Mouse (Mus musculus): Measurements from ENCODE around the gene Tmtc4. TPM values are rescaled to one million over a fixed set of nuclear protein-coding genes. Genes with fewer than 3 reads are reported as not detected.

Gene Tmtc4
- polyA plus RNA-seq, 1 experiment from 2014 or later, result 28.5 TPM

DNA sequence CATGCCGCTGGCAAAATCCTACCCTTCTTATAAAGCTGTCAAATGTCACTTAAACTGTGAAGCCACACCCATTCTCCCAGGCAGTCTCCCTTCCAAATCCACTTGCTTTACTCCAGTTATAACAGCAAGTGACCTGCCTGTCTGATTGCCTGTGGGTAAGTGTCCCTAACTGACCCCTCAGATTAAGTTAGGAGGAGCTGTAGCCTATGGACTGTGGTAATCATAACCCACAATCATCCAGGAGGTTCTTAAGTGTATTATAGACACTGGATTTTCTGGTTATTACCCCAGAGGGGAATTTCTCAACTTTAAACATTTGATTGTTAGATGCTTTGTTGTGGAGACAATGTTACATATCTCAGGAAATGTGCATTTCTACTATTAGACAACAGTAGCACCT is 31.3 kb downstream of the Tmtc4 start:
- 96% methylated on average over 1 of the region's 1 CpGs for WGBS
- peaks cover 31% of the 10 kb centered on the region for H3K36me3 ChIP-seq
- no peaks in the 10 kb centered on the region for H3K9me3 ChIP-seq
- no peaks in the 10 kb centered on the region for H3K4me1 ChIP-seq (replicated peaks)
- H3K4me3 ChIP-seq, result no peak overlapping the region
- no peak overlapping the region for H3K27ac ChIP-seq
- H3K27me3 ChIP-seq (ENCODE audit: insufficient read depth, poor library complexity, severe bottlenecking), result no peaks in the 10 kb centered on the region
- DNase-seq (ENCODE audit: low spot score), result no peak

DNA sequence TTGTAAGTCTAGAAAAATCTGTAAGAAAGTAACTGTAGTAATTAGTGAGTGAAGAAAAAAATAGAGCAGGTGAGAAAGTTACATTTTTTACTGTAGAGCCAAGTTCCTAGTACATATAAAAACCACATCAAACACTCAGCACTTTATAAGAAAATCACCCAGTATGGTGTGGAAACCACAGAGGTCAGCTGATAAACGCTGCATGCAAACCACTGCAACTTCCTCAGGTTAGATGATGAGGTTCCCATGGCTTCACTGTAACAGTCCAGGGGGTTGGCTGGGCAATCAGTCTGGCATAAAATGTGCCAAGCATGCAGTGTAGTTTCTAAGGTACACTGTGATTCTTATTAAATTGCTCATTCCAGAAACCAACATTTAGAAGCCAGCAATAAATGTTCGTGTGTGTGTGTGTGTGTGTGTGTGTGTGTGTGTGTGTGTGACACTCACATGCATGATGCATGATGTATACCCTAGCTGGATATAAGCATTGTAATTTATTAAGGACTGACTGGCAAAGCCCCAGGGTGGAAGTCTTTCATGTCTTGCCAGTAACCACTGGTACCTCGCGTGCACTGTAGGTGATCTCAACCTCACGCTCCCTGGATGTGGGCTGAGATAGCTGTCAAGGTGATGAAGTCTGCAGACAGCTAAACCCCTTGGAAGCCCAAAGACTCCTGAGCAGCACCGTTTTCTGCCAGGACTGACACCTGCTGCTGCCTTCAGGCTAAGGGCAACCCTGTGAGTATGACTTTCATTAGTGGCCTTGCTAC is 32.0 kb downstream of the Tmtc4 start:
- peaks cover 38% of the 10 kb centered on the region for H3K36me3 ChIP-seq
- no peaks in the 10 kb centered on the region for H3K4me1 ChIP-seq (replicated peaks)
- no peak overlapping the region for H3K4me3 ChIP-seq
- no peak overlapping the region for H3K27ac ChIP-seq
- H3K9me3 ChIP-seq, result no peaks in the 10 kb centered on the region
- H3K27me3 ChIP-seq (ENCODE audit: insufficient read depth, poor library complexity, severe bottlenecking), result no peaks in the 10 kb centered on the region
- 90% methylated on average over 6 of the region's 6 CpGs for WGBS
- DNase-seq (ENCODE audit: low spot score), result no peak

DNA sequence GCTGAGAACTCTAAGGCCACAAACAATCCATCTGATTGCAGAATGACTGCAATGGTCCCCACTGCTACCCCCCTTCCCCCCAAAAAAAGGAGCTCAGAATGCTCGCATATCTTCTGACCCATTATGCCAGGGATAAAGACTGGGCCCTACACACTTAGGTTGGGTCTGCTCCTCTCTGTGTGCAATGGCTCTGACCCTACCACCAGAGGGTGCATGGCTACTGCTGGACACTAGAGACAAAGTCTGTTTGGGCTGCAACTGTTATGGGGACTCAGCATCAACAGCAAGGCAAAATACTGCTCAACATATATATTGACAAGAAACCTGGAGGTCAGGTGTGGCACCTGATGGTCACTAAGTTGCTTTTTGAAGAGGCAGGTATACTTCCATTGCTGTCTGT is 32.9 kb downstream of the Tmtc4 start:
- Histone ChIP-seq H3K4me1 (replicated peaks) (no peaks in the 10 kb centered on the region), H3K9me3 (no peaks in the 10 kb centered on the region), H3K4me3 (no peak overlapping the region), H3K36me3 (peaks cover 44% of the 10 kb centered on the region), H3K27ac (no peak overlapping the region), H3K27me3 (ENCODE audit: insufficient read depth, poor library complexity, severe bottlenecking) (no peaks in the 10 kb centered on the region)
- 95% methylated on average over 1 of the region's 1 CpGs for WGBS
- DNase-seq (ENCODE audit: low spot score), result no peak

DNA sequence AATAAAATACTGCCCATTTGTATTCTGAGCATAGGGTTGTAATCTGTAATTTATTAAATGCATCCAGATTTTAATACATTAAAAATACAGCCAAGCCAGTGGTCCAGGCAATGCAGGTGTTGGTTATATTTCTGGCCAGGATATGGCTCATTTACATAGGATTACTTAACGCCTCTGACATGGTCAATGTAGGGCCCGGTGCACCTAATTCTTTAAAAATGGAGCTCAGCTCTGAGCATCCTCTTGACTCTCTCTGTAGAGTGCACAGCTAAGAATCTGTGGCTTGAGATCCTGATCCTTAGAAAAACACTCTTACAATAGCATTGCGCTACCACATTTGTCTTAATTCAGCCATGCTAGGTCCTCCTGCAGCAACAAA is 40.4 kb downstream of the Tmtc4 start:
- no peaks in the 10 kb centered on the region for H3K27me3 ChIP-seq (ENCODE audit: insufficient read depth, poor library complexity, severe bottlenecking)
- no peak overlapping the region for H3K27ac ChIP-seq
- H3K4me3 ChIP-seq, result no peak overlapping the region
- peaks cover 74% of the 10 kb centered on the region for H3K36me3 ChIP-seq
- no peaks in the 10 kb centered on the region for H3K9me3 ChIP-seq
- no peaks in the 10 kb centered on the region for H3K4me1 ChIP-seq (replicated peaks)
- 96% methylated on average over 3 of the region's 3 CpGs for WGBS
- DNase-seq (ENCODE audit: low spot score), result no peak

DNA sequence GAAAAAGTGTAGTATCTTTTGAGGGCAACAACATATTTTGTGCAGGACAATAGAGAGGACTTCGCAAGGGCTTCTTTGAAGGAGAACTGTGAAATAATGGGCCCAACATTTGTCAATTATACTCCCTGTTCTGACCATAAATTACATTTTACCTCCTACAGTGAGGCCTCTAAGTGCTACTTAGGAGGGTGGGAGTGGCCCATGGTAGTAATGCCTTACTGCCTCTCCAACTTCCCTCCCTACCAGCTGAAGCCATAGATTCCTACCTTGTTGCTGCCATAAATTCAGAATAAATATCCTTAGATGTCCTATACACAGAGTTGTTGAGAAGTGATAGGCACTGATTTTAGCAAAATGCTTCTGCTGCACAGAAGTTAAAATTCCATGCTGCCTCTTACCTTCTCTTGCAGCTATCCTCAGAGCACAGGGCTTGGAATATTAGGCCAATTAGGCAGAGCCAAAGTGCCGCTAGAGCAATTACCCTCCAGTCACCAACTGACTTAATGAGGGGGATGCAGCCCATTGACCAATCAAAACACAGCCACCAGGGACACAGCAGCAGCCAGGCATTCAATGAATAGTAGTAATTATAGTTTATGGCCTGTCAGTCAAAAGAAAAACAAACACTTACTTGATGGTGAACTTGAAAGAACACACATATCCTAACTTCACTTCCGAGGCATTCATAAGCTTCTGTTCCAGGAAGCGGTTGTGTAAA is 40.9 kb downstream of the Tmtc4 start:
- WGBS, result 82% methylated on average over 4 of the region's 4 CpGs
- peaks cover 73% of the 10 kb centered on the region for H3K36me3 ChIP-seq
- no peaks in the 10 kb centered on the region for H3K27me3 ChIP-seq (ENCODE audit: insufficient read depth, poor library complexity, severe bottlenecking)
- no peak overlapping the region for H3K27ac ChIP-seq
- no peak overlapping the region for H3K4me3 ChIP-seq
- no peak for DNase-seq (ENCODE audit: low spot score)
- no peaks in the 10 kb centered on the region for H3K4me1 ChIP-seq (replicated peaks)
- no peaks in the 10 kb centered on the region for H3K9me3 ChIP-seq

DNA sequence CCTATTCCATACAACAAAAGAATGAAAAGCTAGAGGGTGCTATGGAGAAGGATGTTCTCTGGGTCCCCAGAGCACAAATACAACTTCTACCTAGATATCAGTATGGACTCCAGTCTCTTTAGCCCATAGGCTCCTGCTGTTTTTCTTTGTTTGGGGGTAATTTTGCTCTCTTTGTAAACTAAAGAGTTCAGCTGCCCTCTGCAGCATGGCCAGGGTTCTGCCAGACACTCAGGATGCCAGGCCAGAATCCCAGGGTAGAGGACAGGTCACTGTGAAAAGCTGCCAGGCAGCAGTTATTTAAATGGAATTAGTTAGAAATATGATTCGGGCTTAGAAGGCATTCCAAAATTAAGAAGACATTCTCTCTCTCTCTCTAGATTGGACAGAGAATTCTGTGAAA is 47.4 kb downstream of the Tmtc4 start:
- H3K27me3 ChIP-seq (ENCODE audit: insufficient read depth, poor library complexity, severe bottlenecking), result no peaks in the 10 kb centered on the region
- no peak overlapping the region for H3K4me3 ChIP-seq
- DNase-seq (ENCODE audit: low spot score), result no peak
- no peaks in the 10 kb centered on the region for H3K4me1 ChIP-seq (replicated peaks)
- no peaks in the 10 kb centered on the region for H3K9me3 ChIP-seq
- H3K36me3 ChIP-seq, result peaks cover 74% of the 10 kb centered on the region
- no peak overlapping the region for H3K27ac ChIP-seq
- WGBS, result 92% methylated on average over 1 of the region's 1 CpGs

DNA sequence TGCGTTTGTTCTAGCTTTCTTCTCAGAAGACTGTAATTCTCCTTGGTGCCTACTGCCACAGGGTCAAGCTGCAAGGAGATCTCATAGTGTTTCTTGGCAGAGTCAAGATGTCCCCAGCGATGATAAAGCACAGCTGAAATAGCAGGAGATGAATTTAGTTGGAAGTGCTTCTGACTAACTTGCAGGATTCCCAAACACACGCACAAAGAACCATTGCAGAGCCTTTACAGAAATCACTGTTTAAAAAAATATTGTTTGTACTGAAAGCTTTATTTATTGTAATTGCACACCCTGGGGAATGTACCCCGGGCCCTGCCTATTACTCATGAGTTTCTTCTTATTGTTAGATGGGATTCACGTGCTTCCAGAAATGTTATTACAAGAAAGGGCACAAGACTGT is 63.8 kb downstream of the Tmtc4 start:
- Histone ChIP-seq H3K36me3 (peaks cover 20% of the 10 kb centered on the region), H3K4me1 (replicated peaks) (no peaks in the 10 kb centered on the region), H3K9me3 (no peaks in the 10 kb centered on the region), H3K27me3 (ENCODE audit: insufficient read depth, poor library complexity, severe bottlenecking) (no peaks in the 10 kb centered on the region), H3K27ac (no peak overlapping the region), H3K4me3 (no peak overlapping the region)
- 80% methylated on average over 5 of the region's 5 CpGs for WGBS
- DNase-seq (ENCODE audit: low spot score), result no peak

DNA sequence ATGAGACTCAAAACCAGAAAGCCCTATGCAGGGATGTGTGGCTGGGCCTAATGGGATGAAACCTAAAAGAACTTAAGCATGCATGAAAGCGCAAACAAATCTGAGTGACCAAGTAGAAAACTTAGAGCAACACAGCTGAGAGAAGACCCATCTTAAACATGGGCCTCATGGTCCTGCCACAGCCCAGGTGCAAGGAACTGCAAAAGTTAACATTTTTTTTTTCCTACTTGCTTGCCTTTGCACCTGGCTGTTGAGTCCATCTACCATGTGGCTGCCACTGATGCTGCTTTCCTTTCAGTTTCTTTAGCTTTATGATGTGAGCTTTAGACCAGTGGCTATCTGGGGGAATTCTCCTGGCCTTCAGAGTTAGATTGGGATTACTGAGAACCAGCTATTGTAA is 66.2 kb downstream of the Tmtc4 start:
- peaks cover 17% of the 10 kb centered on the region; the same call in 1 of the 2 replicates for H3K36me3 ChIP-seq
- no peak for DNase-seq (ENCODE audit: low spot score)
- H3K27me3 ChIP-seq (ENCODE audit: insufficient read depth, poor library complexity, severe bottlenecking), result peaks cover 5% of the 10 kb centered on the region; the same call in 1 of the 2 replicates
- no peak overlapping the region for H3K27ac ChIP-seq
- no peaks in the 10 kb centered on the region for H3K9me3 ChIP-seq
- H3K4me3 ChIP-seq, result no peak overlapping the region
- peaks cover 7% of the 10 kb centered on the region for H3K4me1 ChIP-seq (replicated peaks)
- 100% methylated on average over 1 of the region's 1 CpGs for WGBS

DNA sequence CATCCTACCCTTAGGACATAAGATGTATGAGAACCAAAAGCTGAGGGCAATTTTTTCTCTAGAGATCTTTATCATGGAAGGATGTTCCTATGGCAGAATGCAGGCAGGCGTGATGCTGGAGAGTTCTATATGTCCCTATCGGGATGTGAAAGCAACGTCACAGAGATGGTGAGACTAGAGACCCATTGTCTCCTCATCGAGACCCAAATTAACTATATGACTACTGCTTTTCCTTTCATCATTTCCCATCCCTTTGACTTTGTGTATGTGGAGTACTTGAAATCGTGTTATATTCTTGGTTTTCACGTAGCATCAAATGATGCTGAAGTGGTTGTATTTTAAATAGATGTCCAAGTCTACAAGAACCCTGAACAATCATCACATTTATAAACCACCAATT is 70.2 kb downstream of the Tmtc4 start, which contains the start of gene Ggact:
Gene Ggact, minus strand, starts transcription at position 101 of the 400 bp plus-strand sequence.
- Histone ChIP-seq H3K4me3 (peak within 1 kb of the TSS; percentile 75), H3K27ac (peak within 1 kb of the TSS; percentile 84), H3K9me3 (0 out of 2 replicates have a peak, but pooled peaks cover 2% of the 10 kb centered on the region), H3K27me3 (ENCODE audit: insufficient read depth, poor library complexity, severe bottlenecking) (peaks cover 11% of the 10 kb centered on the region; the same call in 1 of the 2 replicates), H3K36me3 (no peaks in the 10 kb centered on the region), H3K4me1 (replicated peaks) (peaks cover 12% of the 10 kb centered on the region)
- 86% methylated on average over 6 of the region's 6 CpGs for WGBS
- DNase-seq (ENCODE audit: low spot score), result no peak

DNA sequence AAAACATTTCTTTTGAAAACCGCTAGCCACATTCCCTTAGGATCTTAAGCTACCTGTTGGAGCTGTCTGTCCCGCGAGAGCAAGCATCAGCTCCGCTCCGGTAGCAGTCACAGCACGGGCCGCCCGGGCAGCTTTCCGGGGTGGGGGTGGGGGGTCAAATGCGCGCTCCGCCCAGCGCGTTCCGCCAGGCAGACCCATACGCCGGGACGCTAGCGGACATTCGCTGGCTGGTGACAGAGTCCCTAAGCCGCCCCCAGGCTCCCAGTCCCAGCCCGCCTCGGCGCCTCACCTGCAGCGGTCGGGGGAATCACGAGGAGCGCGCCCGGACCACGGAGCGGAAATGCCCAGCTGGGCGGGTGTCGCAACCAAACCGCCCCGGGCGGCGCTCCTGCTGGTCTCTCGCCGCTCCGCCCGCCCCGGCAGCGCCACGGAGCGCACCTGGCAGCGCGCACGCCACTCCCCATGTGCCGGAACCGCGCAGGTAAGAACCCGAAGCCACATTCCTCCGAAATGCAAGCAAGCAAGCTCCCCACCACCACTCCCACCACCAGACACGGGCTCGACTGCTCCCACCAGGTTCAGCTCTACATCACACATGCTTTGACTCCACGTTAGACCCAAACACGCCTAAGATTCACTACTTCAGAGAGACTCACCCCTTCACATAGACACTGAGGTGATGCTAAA is 70.9 kb downstream of the Tmtc4 start:
- peak; percentile 60 for DNase-seq (ENCODE audit: low spot score)
- Histone ChIP-seq H3K36me3 (no peaks in the 10 kb centered on the region), H3K27ac (peak overlapping the region; percentile 84), H3K27me3 (ENCODE audit: insufficient read depth, poor library complexity, severe bottlenecking) (peaks cover 11% of the 10 kb centered on the region; the same call in 1 of the 2 replicates), H3K4me3 (peak overlapping the region; percentile 75), H3K4me1 (replicated peaks) (peaks cover 12% of the 10 kb centered on the region), H3K9me3 (peaks cover 8% of the 10 kb centered on the region; the same call in 1 of the 2 replicates)
- under 1% methylated on average over 58 of the region's 58 CpGs for WGBS

DNA sequence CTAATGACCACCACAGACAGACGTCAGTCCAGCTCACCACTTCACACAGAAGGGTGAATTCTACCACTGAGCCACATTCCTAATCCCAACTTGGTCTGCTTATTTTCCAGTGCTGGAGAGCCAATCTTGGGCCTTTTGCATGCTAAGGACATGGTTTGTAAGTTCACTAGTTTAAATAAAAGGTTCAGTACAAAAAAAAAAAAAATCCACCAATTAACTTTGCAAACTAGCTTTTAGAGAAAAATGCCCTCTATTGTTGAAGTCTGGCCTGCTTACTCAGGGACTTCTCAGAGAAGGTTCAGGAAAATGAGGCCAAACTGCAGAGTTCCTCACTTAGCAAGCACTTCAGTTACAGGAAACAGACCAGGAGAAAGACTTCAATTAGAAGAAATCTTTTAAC is 71.7 kb downstream of the Tmtc4 start:
- WGBS, result 69% methylated on average over 1 of the region's 1 CpGs

DNA sequence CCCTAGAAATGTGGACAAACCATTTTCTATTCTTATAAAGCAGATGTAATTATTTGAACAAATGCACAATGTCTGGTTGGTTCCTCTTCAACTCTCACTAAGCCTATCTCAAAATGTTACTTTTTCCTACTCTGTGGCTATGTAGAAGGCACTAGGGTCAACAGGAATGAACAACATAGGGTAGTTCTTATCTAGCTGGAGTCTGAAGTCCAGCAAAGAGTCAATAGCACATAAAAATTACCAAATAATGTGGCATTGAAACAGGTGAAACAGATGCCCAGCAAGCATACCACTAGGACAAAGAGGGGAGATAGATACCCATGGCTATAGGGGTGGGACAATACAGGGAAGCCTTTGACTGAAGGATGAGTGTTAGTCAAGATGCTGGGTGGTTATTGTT is 72.6 kb downstream of the Tmtc4 start:
- peaks cover 11% of the 10 kb centered on the region; the same call in 1 of the 2 replicates for H3K27me3 ChIP-seq (ENCODE audit: insufficient read depth, poor library complexity, severe bottlenecking)
- H3K27ac ChIP-seq, result no peak overlapping the region
- H3K9me3 ChIP-seq, result peaks cover 17% of the 10 kb centered on the region
- H3K4me3 ChIP-seq, result no peak overlapping the region
- H3K4me1 ChIP-seq (replicated peaks), result peaks cover 12% of the 10 kb centered on the region
- DNase-seq (ENCODE audit: low spot score), result no peak
- H3K36me3 ChIP-seq, result 0 out of 2 replicates have a peak, but pooled peaks cover 3% of the 10 kb centered on the region

More for the DNA sequence above, 71.7 kb downstream of the Tmtc4 start:
- Histone ChIP-seq H3K4me1 (replicated peaks) (peaks cover 12% of the 10 kb centered on the region), H3K36me3 (0 out of 2 replicates have a peak, but pooled peaks cover under 1% of the 10 kb centered on the region), H3K4me3 (peak overlapping the region; percentile 75), H3K9me3 (peaks cover 13% of the 10 kb centered on the region), H3K27ac (no peak overlapping the region), H3K27me3 (ENCODE audit: insufficient read depth, poor library complexity, severe bottlenecking) (peaks cover 11% of the 10 kb centered on the region; the same call in 1 of the 2 replicates)
- DNase-seq (ENCODE audit: low spot score), result no peak
